Mouse (Mus musculus) MEL (cell line): Measurements from ENCODE around the gene Ptprz1. TPM values are rescaled to one million over a fixed set of nuclear protein-coding genes. Genes with fewer than 3 reads are reported as not detected.

Source experiments
- DNase-seq: peaks from one replicate; pipeline ENCODE4 v3.0.0; 2011; ENCODE audit warnings: low read depth, low spot score
- H3K27ac ChIP-seq: 2 replicates; pipeline ENCODE4 v1.5.1; 2012; ENCODE audit warnings: low read depth, mild to moderate bottlenecking, control low read depth, low read length, moderate library complexity; ENCODE audit not compliant: control insufficient read depth
- H3K27me3 ChIP-seq, 2 experiments: fragments of 150-350 bp in 1 of 2; sonication (generic) in 1 of 2; 2 replicates each; pipeline ENCODE4 v1.6.1; 2012; ENCODE audit warnings: low read length in 2 of 2, mild to moderate bottlenecking in 2 of 2, improper control_type of control experiment in 1 of 2, moderate library complexity in 1 of 2; ENCODE audit not compliant: insufficient read depth in 2 of 2, control insufficient read depth in 1 of 2
- H3K36me3 ChIP-seq, 2 experiments: 2 replicates each; pipeline ENCODE4 v1.6.1; 2012 to 2014; ENCODE audit warnings: low read length in 2 of 2, improper control_type of control experiment in 1 of 2, inconsistent platforms in 1 of 2, mild to moderate bottlenecking in 1 of 2; ENCODE audit not compliant: insufficient read depth in 2 of 2, control insufficient read depth in 1 of 2
- H3K4me1 ChIP-seq, 2 experiments: fragments of 150-350 bp in 1 of 2; sonication (generic) in 1 of 2; 2 replicates each; pipeline ENCODE4 v1.6.1; 2012; ENCODE audit warnings: low read length in 2 of 2, improper control_type of control experiment in 1 of 2, mild to moderate bottlenecking in 1 of 2; ENCODE audit not compliant: insufficient read depth in 2 of 2, control insufficient read depth in 1 of 2
- H3K4me3 ChIP-seq, 2 experiments: fragments of 150-350 bp in 1 of 2; sonication (generic) in 1 of 2; 2 replicates each; pipeline ENCODE4 v1.5.1; 2012; ENCODE audit warnings: low read depth in 2 of 2, low read length in 2 of 2, mild to moderate bottlenecking in 2 of 2, moderate library complexity in 2 of 2, control low read depth in 1 of 2, improper control_type of control experiment in 1 of 2; ENCODE audit not compliant: control insufficient read depth in 1 of 2, insufficient read depth in 1 of 2
- H3K79me2 ChIP-seq: 2 replicates; pipeline ENCODE4 v1.6.1; 2012; ENCODE audit warnings: mild to moderate bottlenecking, low read length, moderate library complexity; ENCODE audit not compliant: control insufficient read depth, poor library complexity, insufficient read depth
- H3K9ac ChIP-seq: 2 replicates; pipeline ENCODE4 v1.6.1; 2012; ENCODE audit warnings: low read depth, mild to moderate bottlenecking, control low read depth, low read length, moderate library complexity; ENCODE audit not compliant: control insufficient read depth, poor library complexity, severe bottlenecking
- H3K9me3 ChIP-seq: fragments of 150-350 bp; sonication (generic); replicated peaks from 2 replicates; pipeline ENCODE4 v1.6.1; 2012; ENCODE audit warnings: mild to moderate bottlenecking, low read length, improper control_type of control experiment, moderate library complexity; ENCODE audit not compliant: insufficient read depth
- BHLHE40 ChIP-seq: IDR thresholded peaks from 2 replicates; pipeline ENCODE4 v1.6.1; 2012; ENCODE audit warnings: low read depth, mild to moderate bottlenecking, inconsistent platforms, low read length, improper control_type of control experiment, borderline replicate concordance
- CHD1 ChIP-seq: IDR thresholded peaks from 2 replicates; pipeline ENCODE4 v1.6.1; 2012; ENCODE audit warnings: low read depth, mild to moderate bottlenecking, inconsistent platforms, low read length, improper control_type of control experiment
- CTCF ChIP-seq, 3 experiments: IDR thresholded peaks in 2 of 3; conservative IDR thresholded peaks in 1 of 3; 2 replicates each; pipeline ENCODE4 v1.5.1; 2011 to 2012; ENCODE audit warnings: low read length in 3 of 3, low read depth in 2 of 3, mild to moderate bottlenecking in 2 of 3, improper control_type of control experiment in 1 of 3, inconsistent platforms in 1 of 3, mixed read lengths in 1 of 3, moderate library complexity in 1 of 3; ENCODE audit not compliant: control insufficient read depth in 1 of 3, insufficient read depth in 1 of 3, poor library complexity in 1 of 3, severe bottlenecking in 1 of 3
- E2F4 ChIP-seq: IDR thresholded peaks from 2 replicates; pipeline ENCODE4 v1.6.1; 2011; ENCODE audit warnings: low read depth, low read length, improper control_type of control experiment, borderline replicate concordance
- GATA1 ChIP-seq: IDR thresholded peaks from 2 replicates; pipeline ENCODE4 v1.6.1; 2011; ENCODE audit warnings: low read depth, low read length, improper control_type of control experiment
- HCFC1 ChIP-seq: IDR thresholded peaks from 2 replicates; pipeline ENCODE4 v1.6.1; 2012; ENCODE audit warnings: low read depth, mild to moderate bottlenecking, inconsistent platforms, low read length, improper control_type of control experiment, moderate library complexity
- KAT2A ChIP-seq: conservative IDR thresholded peaks from 2 replicates; pipeline ENCODE4 v1.6.1; 2012; ENCODE audit warnings: low read depth, low read length, improper control_type of control experiment, inconsistent platforms
- MAX ChIP-seq: IDR thresholded peaks from 2 replicates; pipeline ENCODE4 v1.6.1; 2011; ENCODE audit warnings: low read length, improper control_type of control experiment
- MAZ ChIP-seq: IDR thresholded peaks from 2 replicates; pipeline ENCODE4 v1.6.1; 2012; ENCODE audit warnings: low read depth, mild to moderate bottlenecking, inconsistent platforms, low read length, improper control_type of control experiment
- MXI1 ChIP-seq: IDR thresholded peaks from 2 replicates; pipeline ENCODE4 v1.6.1; 2011; ENCODE audit warnings: mild to moderate bottlenecking, low read depth, low read length, improper control_type of control experiment
- MYB ChIP-seq: IDR thresholded peaks from 2 replicates; pipeline ENCODE4 v1.6.1; 2011; ENCODE audit warnings: mild to moderate bottlenecking, low read depth, low read length, improper control_type of control experiment
- NELFE ChIP-seq: IDR thresholded peaks from 2 replicates; pipeline ENCODE4 v1.6.1; 2011; ENCODE audit warnings: low read depth, low read length, improper control_type of control experiment
- POLR2AphosphoS5 ChIP-seq: IDR thresholded peaks from 2 replicates; pipeline ENCODE4 v1.6.1; 2012; ENCODE audit warnings: low read depth, borderline replicate concordance, mild to moderate bottlenecking, inconsistent platforms, low read length, moderate library complexity, mixed read lengths
- RAD21 ChIP-seq: IDR thresholded peaks from 2 replicates; pipeline ENCODE4 v1.6.1; 2011; ENCODE audit warnings: mild to moderate bottlenecking, low read depth, low read length, improper control_type of control experiment
- SIN3A ChIP-seq: IDR thresholded peaks from 2 replicates; pipeline ENCODE4 v1.6.1; 2012; ENCODE audit warnings: low read length, improper control_type of control experiment, inconsistent platforms
- TAL1 ChIP-seq: IDR thresholded peaks from 2 replicates; pipeline ENCODE4 v1.6.1; 2012; ENCODE audit warnings: mild to moderate bottlenecking, inconsistent platforms, low read length, moderate library complexity, mixed read lengths
- UBTF ChIP-seq: IDR thresholded peaks from 2 replicates; pipeline ENCODE4 v1.6.1; 2012; ENCODE audit warnings: low read depth, mild to moderate bottlenecking, inconsistent platforms, low read length, improper control_type of control experiment, moderate library complexity, borderline replicate concordance; ENCODE audit not compliant: insufficient read depth
- ZC3H11A ChIP-seq: IDR thresholded peaks from 2 replicates; pipeline ENCODE4 v1.6.1; 2012; ENCODE audit warnings: low read depth, mild to moderate bottlenecking, inconsistent platforms, low read length, improper control_type of control experiment
- ZKSCAN1 ChIP-seq: IDR thresholded peaks from 2 replicates; pipeline ENCODE4 v1.6.1; 2012; ENCODE audit warnings: low read depth, mild to moderate bottlenecking, inconsistent platforms, low read length, improper control_type of control experiment, moderate library complexity
- ZMIZ1 ChIP-seq: IDR thresholded peaks from 2 replicates; pipeline ENCODE4 v1.6.1; 2012; ENCODE audit warnings: low read depth, mild to moderate bottlenecking, inconsistent platforms, low read length, improper control_type of control experiment, moderate library complexity
- polyA plus RNA-seq, 2 experiments: library from polyadenylated mRNA; stranded (reverse) in 1 of 2; unstranded in 1 of 2; fragments of >175 nt in 1 of 2; fragments of >200 nt in 1 of 2; gene quantifications; 2 replicates each; pipeline versions ENCODE4 v1.2.1 to v1.2.4; 2012; ENCODE audit warnings: low replicate concordance in 2 of 2, low read depth in 1 of 2; ENCODE audit not compliant: insufficient read length in 2 of 2, insufficient read depth in 1 of 2, missing spikeins in 1 of 2
- total RNA-seq: library from RNA; depleted of rRNA; stranded (reverse); fragments of 300-350 nt; gene quantifications from 2 replicates; pipeline ENCODE4 v1.2.3, GENCODE M21; 2012

Ptprz1 gene
- total and polyA plus RNA-seq, 3 experiments = not detected

GRCm38 (mm10) chr6:22937126-22937525 lies 61.8 kb downstream of the Ptprz1 start:
- Histone ChIP-seq H3K4me1 (no peaks in the 10 kb centered on the region), H3K9ac (no peak overlapping the region), H3K4me3 (no peak overlapping the region), H3K27me3 (no peaks in the 10 kb centered on the region), H3K9me3 (no peaks in the 10 kb centered on the region), H3K36me3 (no peaks in the 10 kb centered on the region), H3K79me2 (no peaks in the 10 kb centered on the region), H3K27ac (no peak overlapping the region)
- no peak for DNase-seq
- TF ChIP-seq MYB (no peak), RAD21 (no peak), ZKSCAN1 (no peak), ZMIZ1 (no peak), TAL1 (no peak), SIN3A (no peak), NELFE (no peak), HCFC1 (no peak), CTCF (IDR thresholded peaks at IDR 0.05 in 2 of 3, conservative IDR thresholded peaks at IDR 0.05 in 1 of 3; ENCODE audit: control insufficient read depth in 1 of 3, insufficient read depth in 1 of 3, low read depth in 2 of 3, low read length in 3 of 3, poor library complexity in 1 of 3, severe bottlenecking in 1 of 3) (no peak), POLR2AphosphoS5 (no peak), E2F4 (no peak), GATA1 (no peak), MXI1 (no peak), KAT2A (no peak), UBTF (no peak), MAX (no peak), MAZ (no peak), BHLHE40 (no peak)

- no peak overlapping the region for H3K27ac ChIP-seq
- DNase-seq = no peak
- no peaks in the 10 kb centered on the region for H3K36me3 ChIP-seq
- H3K4me3 ChIP-seq = no peak overlapping the region
- H3K4me1 ChIP-seq = no peaks in the 10 kb centered on the region
- H3K27me3 ChIP-seq = no peaks in the 10 kb centered on the region
- H3K79me2 ChIP-seq = no peaks in the 10 kb centered on the region
- H3K9ac ChIP-seq = no peak overlapping the region
- no peaks in the 10 kb centered on the region for H3K9me3 ChIP-seq
- TF ChIP-seq CHD1 (no peak), POLR2AphosphoS5 (no peak), ZC3H11A (no peak)
Observed at GRCm38 (mm10) chr6:22937526-22937925, 62.2 kb downstream of the Ptprz1 start.
